Comparison of ENCODE assay signal across 7 mouse cellular contexts in the genomic region with DNA sequence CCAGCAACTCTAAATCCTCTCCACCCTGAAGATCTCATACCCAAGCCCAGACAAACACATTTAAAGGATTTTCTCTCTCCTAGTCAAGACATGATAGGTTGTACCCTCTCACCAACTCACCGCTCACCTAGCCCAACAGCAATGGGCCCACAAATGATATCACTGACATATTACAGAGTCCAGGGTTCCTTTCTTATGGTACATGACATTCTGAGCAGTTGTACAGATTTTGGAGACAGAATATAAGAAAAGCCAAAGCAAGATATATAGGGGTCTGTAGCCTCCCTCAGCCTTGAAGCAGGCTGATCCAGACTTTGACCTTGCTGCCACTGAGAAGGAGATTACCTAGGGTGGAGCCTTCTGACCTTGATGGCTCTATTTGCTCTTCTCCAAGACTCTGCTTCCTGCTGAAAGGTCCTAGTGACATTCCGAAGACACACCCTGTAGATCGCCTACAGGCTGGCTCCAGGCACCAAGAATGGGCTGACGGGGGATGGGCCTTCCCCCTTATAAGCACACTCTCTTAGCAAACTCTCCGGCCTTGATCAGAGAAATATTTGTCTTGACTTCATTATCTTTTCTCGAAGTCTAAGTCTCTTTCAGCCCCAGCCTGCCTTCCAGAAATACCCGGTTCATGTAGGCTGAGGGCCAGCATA. TPM values are rescaled to one million over a fixed set of nuclear protein-coding genes. Genes with fewer than 3 reads are reported as not detected.
DNase-seq lines count a peak whose midpoint lies in the region; ATAC-seq lines count a peak whose summit lies in the region.
"Not testable (repeated sequence)": the region's sequence is repeated elsewhere in the genome, so short reads cannot be mapped to it uniquely, and the experiment has no call there.
"Had no signal": no experiment of that assay in that cellular context is flagged by ENCODE, and none has a peak within 500 bp of the region (broad histone marks: within the 10 kb centered on the region; RNA-seq: fewer than 3 reads in every experiment).

No protein-coding gene starts in this region.

- 62% methylated on average over 7 of the region's 7 CpGs for WGBS in intestine, embryonic 16.5 days
- 81% methylated on average over 7 of the region's 7 CpGs for WGBS in stomach, embryonic 15.5 days

- not testable (repeated sequence) for H3K4me2 ChIP-seq in intestine, embryonic 16.5 days (ENCODE audit: low read depth, low read length); stomach, embryonic 15.5 days

- H3K9me3 ChIP-seq in intestine, embryonic 16.5 days (ENCODE audit: control insufficient read depth, low read length); stomach, embryonic 15.5 days: not testable (repeated sequence)

- H3K36me3 ChIP-seq in intestine, embryonic 16.5 days (ENCODE audit: control insufficient read depth, insufficient read depth, low read length); stomach, embryonic 15.5 days: not testable (repeated sequence)

- H3K27me3 ChIP-seq in intestine, embryonic 16.5 days (replicated peaks; ENCODE audit: control insufficient read depth, insufficient read depth, low read length); stomach, embryonic 15.5 days (replicated peaks): not testable (repeated sequence)

- peak overlapping the region; percentile 93 for H3K27ac ChIP-seq in intestine, embryonic 16.5 days (ENCODE audit: low read length)
- H3K27ac ChIP-seq in stomach, embryonic 15.5 days: peak overlapping the region; percentile 67

- DNase-seq in ES-CJ7 (ENCODE audit: low read depth, low spot score) (peak; percentile 92), ZHBTc4 (ENCODE audit: low read depth, low spot score) (peak; percentile 93)
- DNase-seq in ovary, postnatal 36 days (ENCODE audit: low spot score): peak; percentile 33
- DNase-seq in yolk sac, embryonic 10.5 days (ENCODE audit: low spot score): peak; percentile 64

- not testable (repeated sequence) for H3K9ac ChIP-seq in intestine, embryonic 16.5 days (ENCODE audit: low read depth, low read length); stomach, embryonic 15.5 days

- ATAC-seq in intestine, embryonic 16.5 days: peak; percentile 65
- ATAC-seq in stomach, embryonic 15.5 days (ENCODE audit: insufficient read depth, low FRiP score, low read depth): not testable (repeated sequence)

- H3K4me1 ChIP-seq in intestine, embryonic 16.5 days (ENCODE audit: control insufficient read depth, insufficient read depth, low read length): peaks cover 12% of the 10 kb centered on the region; the same call in 1 of the 2 replicates
- H3K4me1 ChIP-seq in stomach, embryonic 15.5 days: not testable (repeated sequence)

- H3K4me3 ChIP-seq in intestine, embryonic 16.5 days (ENCODE audit: low read length); stomach, embryonic 15.5 days (replicated peaks): not testable (repeated sequence)

RNA-seq across cellular contexts. Expression of gene Snapc5, which starts 19.8 kb away (rescaled TPM):
- polyA plus RNA-seq in intestine, embryonic 16.5 days (2015; fragmentation: Nextera tagmentation; extraction: Ambion mirVana): 36.2 and 36.5 TPM in 2 replicates
- polyA plus RNA-seq in stomach, embryonic 15.5 days (2015; fragmentation: Nextera tagmentation; extraction: Ambion mirVana): 31.1 and 32.8 TPM in 2 replicates

RNA-seq across cellular contexts. Expression of gene Rpl4, which starts 25.7 kb away (rescaled TPM):
- 1,062 and 1,181 TPM in 2 replicates for polyA plus RNA-seq in intestine, embryonic 16.5 days (2015; fragmentation: Nextera tagmentation; extraction: Ambion mirVana)
- 1,181 and 1,204 TPM in 2 replicates for polyA plus RNA-seq in stomach, embryonic 15.5 days (2015; fragmentation: Nextera tagmentation; extraction: Ambion mirVana)

RNA-seq across cellular contexts. Expression of gene Zwilch, which starts 26.0 kb away (rescaled TPM):
- polyA plus RNA-seq in intestine, embryonic 16.5 days (2015; fragmentation: Nextera tagmentation; extraction: Ambion mirVana): 17.3 and 22.0 TPM in 2 replicates
- polyA plus RNA-seq in stomach, embryonic 15.5 days (2015; fragmentation: Nextera tagmentation; extraction: Ambion mirVana): 19.8 and 21.4 TPM in 2 replicates

RNA-seq across cellular contexts. Expression of gene Uchl4, which starts 36.1 kb away (rescaled TPM):
- polyA plus RNA-seq in intestine, embryonic 16.5 days (2015; fragmentation: Nextera tagmentation; extraction: Ambion mirVana): 1.8 and 2.4 TPM in 2 replicates
- 3.2 and 5.0 TPM in 2 replicates for polyA plus RNA-seq in stomach, embryonic 15.5 days (2015; fragmentation: Nextera tagmentation; extraction: Ambion mirVana)
- polyA plus RNA-seq: adrenal gland, adult 2 months had no signal

RNA-seq across cellular contexts. Expression of gene Map2k1, which starts 54.5 kb away (rescaled TPM):
- polyA plus RNA-seq in intestine, embryonic 16.5 days (2015; fragmentation: Nextera tagmentation; extraction: Ambion mirVana): 97.4 and 104 TPM in 2 replicates
- polyA plus RNA-seq in stomach, embryonic 15.5 days (2015; fragmentation: Nextera tagmentation; extraction: Ambion mirVana): 85.5 and 88.6 TPM in 2 replicates

Comparison
In these comparisons a context has a peak if more than half of its experiments do, and no peak if none do; other contexts are left out.
1. DNase-seq: peak in every context shown above with its lines; median percentile 93 in ZHBTc4; 92 in ES-CJ7; 64 in yolk sac, embryonic 10.5 days; 33 in ovary, postnatal 36 days.